Mouse (Mus musculus) neural tube, embryonic 13.5 days (tissue): ENCODE measurements around the gene Sec24b. TPM values are rescaled to one million over a fixed set of nuclear protein-coding genes. Genes with fewer than 3 reads are reported as not detected.

Experiments
- ATAC-seq: fragments of 200-750 bp; cut with Nextera tagmentation; 2 replicates; pipeline ENCODE4 v1.8.0; 2017; ENCODE audit warnings: low read depth, mild to moderate bottlenecking, moderate TSS enrichment, moderate library complexity
- H3K27ac ChIP-seq: fragments of 300-500 bp; sonication (generic); replicated peaks from 2 replicates; pipeline ENCODE4 v1.5.1; 2015; ENCODE audit warnings: moderate library complexity, mild to moderate bottlenecking, inconsistent platforms
- H3K27me3 ChIP-seq: fragments of 300-500 bp; sonication (generic); 2 replicates; pipeline ENCODE4 v1.6.1; 2015; ENCODE audit warnings: mild to moderate bottlenecking, inconsistent platforms
- H3K36me3 ChIP-seq: fragments of 300-500 bp; sonication (generic); 2 replicates; pipeline ENCODE4 v1.6.1; 2015; ENCODE audit warnings: mild to moderate bottlenecking, inconsistent platforms
- H3K4me1 ChIP-seq: fragments of 300-500 bp; sonication (generic); replicated peaks from 2 replicates; pipeline ENCODE4 v1.6.1; 2015; ENCODE audit warnings: inconsistent platforms
- H3K4me2 ChIP-seq: fragments of 300-500 bp; sonication (generic); 2 replicates; pipeline ENCODE4 v1.6.1; 2015; ENCODE audit warnings: inconsistent platforms, mild to moderate bottlenecking, moderate library complexity
- H3K4me3 ChIP-seq: fragments of 300-500 bp; sonication (generic); 2 replicates; pipeline ENCODE4 v1.5.1; 2015; ENCODE audit warnings: mild to moderate bottlenecking, inconsistent platforms
- H3K9ac ChIP-seq: fragments of 300-500 bp; sonication (generic); 2 replicates; pipeline ENCODE4 v1.6.1; 2015; ENCODE audit warnings: moderate library complexity, mild to moderate bottlenecking, inconsistent platforms
- H3K9me3 ChIP-seq: fragments of 300-500 bp; sonication (generic); 2 replicates; pipeline ENCODE4 v1.6.1; 2016; ENCODE audit warnings: inconsistent platforms
- WGBS: fragments of 180-500 bp; shearing (Covaris S2); methylation state at CpG from one replicate; pipeline ENCODE4 v1.1.7; 2015; 5-methylcytosine and 5-hydroxymethylcytosine counted together
- polyA plus RNA-seq: library from polyadenylated mRNA; unstranded; fragments of >200 nt; fragmentation: Nextera tagmentation; extraction: Ambion mirVana; gene quantifications from 2 replicates; pipeline ENCODE4 v1.2.1, GENCODE M21; 2015

Gene Sec24b
- polyA plus RNA-seq, 1 experiment from 2014 or later = 31.4 TPM

DNA sequence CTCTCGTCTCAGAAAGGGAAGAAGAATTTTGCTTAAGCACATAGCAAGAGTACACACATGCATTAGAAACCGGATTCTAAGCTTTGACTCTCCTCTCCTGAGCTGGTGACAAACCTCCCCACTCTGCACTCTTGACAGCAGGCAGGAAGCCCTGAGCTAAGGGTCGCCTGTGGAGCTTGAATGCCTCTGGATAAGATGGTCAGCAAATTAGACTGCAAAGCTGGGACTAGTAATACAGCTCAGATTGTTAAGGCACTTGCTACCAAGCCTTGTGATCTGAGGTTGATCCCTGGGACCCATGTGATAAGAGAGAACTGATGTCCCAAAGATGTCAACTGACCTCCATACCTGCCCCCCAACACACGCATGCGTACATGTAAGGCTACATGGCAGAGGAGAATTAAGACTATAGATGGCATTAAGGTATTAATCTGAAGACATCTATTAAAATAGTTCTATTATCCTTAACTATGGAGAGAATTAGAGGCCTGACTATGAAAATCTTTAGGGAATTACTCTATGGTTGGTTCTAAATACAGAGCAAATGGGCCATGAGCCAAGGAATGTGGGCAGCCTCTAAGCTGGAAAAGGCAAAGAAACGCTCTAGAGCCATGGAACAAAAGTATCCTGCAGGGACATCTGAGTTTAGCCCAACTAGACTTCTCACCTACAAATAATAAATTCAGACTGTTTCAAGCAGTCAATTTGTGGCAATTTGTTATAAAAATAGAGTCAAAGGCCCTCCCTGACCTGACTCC, 8.6 kb downstream of the Sec24b start:
- H3K36me3 ChIP-seq = 0 out of 2 replicates have a peak, but pooled peaks cover 4% of the 10 kb centered on the region
- no peaks in the 10 kb centered on the region for H3K27me3 ChIP-seq
- ATAC-seq = no peak
- no peak overlapping the region for H3K27ac ChIP-seq
- no peak overlapping the region for H3K4me2 ChIP-seq
- WGBS = 77% methylated on average over 6 of the region's 6 CpGs
- no peak overlapping the region for H3K9ac ChIP-seq
- no peaks in the 10 kb centered on the region for H3K9me3 ChIP-seq
- H3K4me1 ChIP-seq = peaks cover 35% of the 10 kb centered on the region
- no peak overlapping the region for H3K4me3 ChIP-seq

DNA sequence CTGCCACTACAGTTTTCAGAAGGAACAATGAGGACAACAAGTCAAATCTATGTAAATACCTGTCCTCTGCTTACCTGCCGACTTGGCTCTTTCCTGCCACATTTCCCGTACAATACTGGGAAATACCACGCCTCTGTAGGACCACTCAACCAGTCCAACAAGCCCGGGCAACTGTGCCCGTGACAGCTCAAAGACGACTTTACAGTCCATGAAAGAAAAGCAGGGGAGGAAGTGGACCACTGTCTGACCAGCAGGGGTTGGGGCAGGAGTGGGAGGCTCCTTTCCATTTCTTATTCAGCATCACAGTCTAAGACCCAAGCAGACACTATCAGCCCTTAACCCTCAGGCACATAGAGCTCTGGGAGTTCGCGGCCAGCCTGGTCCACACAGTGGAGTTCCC, 9.2 kb downstream of the Sec24b start:
- H3K4me3 ChIP-seq = no peak overlapping the region
- no peak overlapping the region for H3K9ac ChIP-seq
- H3K9me3 ChIP-seq = no peaks in the 10 kb centered on the region
- H3K27me3 ChIP-seq = no peaks in the 10 kb centered on the region
- H3K4me2 ChIP-seq = no peak overlapping the region
- no peak for ATAC-seq
- H3K27ac ChIP-seq = no peak overlapping the region
- H3K36me3 ChIP-seq = 0 out of 2 replicates have a peak, but pooled peaks cover 4% of the 10 kb centered on the region
- 81% methylated on average over 8 of the region's 8 CpGs for WGBS
- H3K4me1 ChIP-seq = peaks cover 29% of the 10 kb centered on the region

DNA sequence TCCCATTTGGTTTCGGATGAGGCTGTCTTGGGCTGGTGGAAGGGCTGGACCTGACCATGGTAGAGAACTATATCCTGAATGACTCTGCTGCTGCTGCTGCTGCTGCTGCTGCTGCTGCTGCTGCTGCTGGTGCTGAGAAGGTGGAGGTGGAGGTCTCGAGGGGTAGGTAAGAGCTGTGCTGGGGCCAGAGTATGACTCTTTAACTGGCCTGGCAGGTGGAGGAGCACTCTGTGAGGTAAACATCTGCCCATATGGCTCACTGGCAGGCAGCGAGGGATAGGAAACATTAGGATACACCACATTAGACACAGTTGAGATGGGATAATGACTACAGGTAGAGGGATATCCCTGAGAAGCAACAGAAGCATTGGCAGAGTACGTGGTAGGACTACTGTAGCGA, 20.6 kb downstream of the Sec24b start:
- no peak for ATAC-seq
- Histone ChIP-seq H3K4me1 (no peaks in the 10 kb centered on the region), H3K27me3 (no peaks in the 10 kb centered on the region), H3K27ac (no peak overlapping the region), H3K9me3 (0 out of 2 replicates have a peak, but pooled peaks cover 4% of the 10 kb centered on the region), H3K36me3 (peaks cover 50% of the 10 kb centered on the region), H3K4me3 (no peak overlapping the region), H3K4me2 (no peak overlapping the region), H3K9ac (no peak overlapping the region)
- WGBS = 93% methylated on average over 5 of the region's 5 CpGs

DNA sequence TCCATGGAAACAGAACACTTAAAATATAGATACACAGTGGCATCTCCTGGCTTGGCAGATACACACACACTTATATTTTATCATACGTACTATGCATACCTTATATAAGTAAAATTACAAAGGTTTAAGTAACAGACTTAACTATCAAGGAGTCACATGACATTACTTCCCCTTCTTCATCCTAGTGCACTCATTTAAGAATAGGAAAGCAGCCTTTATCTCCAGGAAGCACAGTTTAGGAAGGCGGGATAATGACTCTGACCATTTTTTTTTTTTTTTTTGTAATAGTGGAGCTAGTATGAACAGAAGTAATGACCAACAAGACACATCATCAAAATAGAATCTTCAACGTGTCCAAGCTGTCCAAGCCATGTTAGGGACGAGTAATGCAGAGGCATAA, 21.3 kb downstream of the Sec24b start:
- no peak overlapping the region for H3K4me2 ChIP-seq
- 94% methylated on average over 4 of the region's 4 CpGs for WGBS
- H3K4me1 ChIP-seq = no peaks in the 10 kb centered on the region
- H3K27me3 ChIP-seq = no peaks in the 10 kb centered on the region
- no peak overlapping the region for H3K27ac ChIP-seq
- H3K36me3 ChIP-seq = peaks cover 57% of the 10 kb centered on the region
- no peak for ATAC-seq
- no peak overlapping the region for H3K9ac ChIP-seq
- 0 out of 2 replicates have a peak, but pooled peaks cover 4% of the 10 kb centered on the region for H3K9me3 ChIP-seq
- no peak overlapping the region for H3K4me3 ChIP-seq

DNA sequence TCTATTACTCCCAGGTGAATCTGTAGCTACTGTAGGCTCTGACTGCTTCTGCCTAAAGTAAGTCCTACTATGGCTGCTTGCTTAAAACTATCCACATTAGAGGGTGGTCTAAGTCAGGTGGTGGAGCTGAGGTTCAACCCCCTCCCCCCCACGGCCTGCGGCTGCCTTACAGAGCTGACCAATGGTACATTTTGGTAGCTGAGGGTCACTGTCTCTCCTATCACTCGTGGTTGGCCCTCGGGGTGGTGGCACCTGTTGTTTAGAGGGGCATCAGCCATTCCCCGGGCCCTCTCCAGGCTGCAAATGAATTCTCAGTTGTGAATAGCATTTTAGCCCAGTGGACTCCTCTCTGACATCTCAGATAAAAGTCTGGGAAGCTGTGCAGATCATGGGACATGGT, 32.6 kb downstream of the Sec24b start:
- no peak overlapping the region for H3K9ac ChIP-seq
- H3K27me3 ChIP-seq = no peaks in the 10 kb centered on the region
- no peak overlapping the region for H3K4me2 ChIP-seq
- peaks cover 73% of the 10 kb centered on the region for H3K36me3 ChIP-seq
- 96% methylated on average over 5 of the region's 5 CpGs for WGBS
- no peak overlapping the region for H3K27ac ChIP-seq
- no peaks in the 10 kb centered on the region for H3K9me3 ChIP-seq
- H3K4me3 ChIP-seq = no peak overlapping the region
- H3K4me1 ChIP-seq = no peaks in the 10 kb centered on the region
- ATAC-seq = no peak

DNA sequence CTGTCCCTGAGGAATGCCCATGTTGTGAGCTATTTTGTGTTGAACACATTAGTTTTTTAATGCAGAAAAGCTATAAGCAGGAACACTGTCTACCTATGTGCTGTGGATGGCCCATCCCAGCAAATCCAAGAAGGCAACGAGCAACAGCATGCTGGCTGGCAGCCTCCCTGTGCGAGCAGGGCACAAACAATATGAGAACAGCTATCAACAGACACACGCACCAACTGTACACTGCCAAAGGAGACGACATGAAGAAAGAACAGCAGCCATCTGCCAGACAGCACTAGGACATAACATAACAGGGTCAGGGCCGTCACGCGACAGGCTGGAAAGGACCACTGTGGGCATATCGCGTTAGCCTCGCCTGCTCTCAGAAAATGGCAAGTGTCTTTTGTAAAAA, 35.2 kb downstream of the Sec24b start:
- H3K4me3 ChIP-seq = no peak overlapping the region
- WGBS = 83% methylated on average over 10 of the region's 10 CpGs
- H3K36me3 ChIP-seq = peaks cover 60% of the 10 kb centered on the region
- H3K9me3 ChIP-seq = no peaks in the 10 kb centered on the region
- no peak for ATAC-seq
- H3K9ac ChIP-seq = no peak overlapping the region
- no peaks in the 10 kb centered on the region for H3K4me1 ChIP-seq
- no peak overlapping the region for H3K27ac ChIP-seq
- H3K4me2 ChIP-seq = no peak overlapping the region
- no peaks in the 10 kb centered on the region for H3K27me3 ChIP-seq

DNA sequence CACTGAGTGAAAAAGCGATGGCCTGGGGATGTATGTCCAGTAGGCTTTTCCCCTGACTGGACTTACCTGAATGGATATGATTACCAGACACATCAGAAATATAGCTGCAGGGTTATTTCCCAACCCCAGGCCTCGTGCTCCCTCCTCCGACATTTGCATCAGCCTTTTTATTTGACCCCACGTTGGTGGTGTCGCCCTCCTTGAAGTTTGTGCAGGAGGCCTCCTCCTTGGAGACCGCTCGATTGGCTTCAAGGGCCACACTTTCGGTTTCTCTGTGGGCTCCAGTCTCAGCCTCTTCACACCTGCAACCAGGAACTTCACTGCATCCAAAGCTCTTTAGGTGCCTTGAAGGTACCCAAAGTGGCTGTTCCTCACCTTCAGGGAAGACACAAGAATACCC, 35.8 kb downstream of the Sec24b start:
- Histone ChIP-seq H3K4me2 (no peak overlapping the region), H3K36me3 (peaks cover 54% of the 10 kb centered on the region)

DNA sequence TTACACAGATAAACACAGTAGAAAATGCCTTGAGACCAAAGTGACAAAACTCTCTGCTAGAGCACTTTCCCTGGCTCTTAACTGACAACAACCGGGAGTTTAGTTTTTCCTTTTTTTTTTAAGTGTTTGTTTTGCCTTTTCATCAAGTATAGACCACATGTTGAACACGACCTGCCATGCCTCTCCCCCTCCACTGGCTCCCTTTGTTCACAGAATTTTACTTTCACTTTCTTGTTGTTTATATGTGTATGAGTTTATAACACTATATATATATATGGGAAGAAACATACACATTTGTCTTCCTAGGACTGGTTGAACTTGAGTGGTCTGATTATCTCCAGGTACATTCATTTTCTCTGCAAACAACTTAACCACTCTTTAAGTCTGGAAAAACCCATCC, 48.4 kb downstream of the Sec24b start:
- H3K4me2 ChIP-seq = no peak overlapping the region
- no peak overlapping the region for H3K4me3 ChIP-seq
- 88% methylated on average over 2 of the region's 2 CpGs for WGBS
- H3K27ac ChIP-seq = no peak overlapping the region
- ATAC-seq = no peak
- H3K27me3 ChIP-seq = no peaks in the 10 kb centered on the region
- H3K36me3 ChIP-seq = peaks cover 30% of the 10 kb centered on the region
- no peak overlapping the region for H3K9ac ChIP-seq
- no peaks in the 10 kb centered on the region for H3K9me3 ChIP-seq
- no peaks in the 10 kb centered on the region for H3K4me1 ChIP-seq

More for the DNA sequence above, 35.8 kb downstream of the Sec24b start:
- Histone ChIP-seq H3K4me1 (no peaks in the 10 kb centered on the region), H3K27me3 (no peaks in the 10 kb centered on the region), H3K4me3 (no peak overlapping the region), H3K27ac (no peak overlapping the region), H3K9me3 (no peaks in the 10 kb centered on the region), H3K9ac (no peak overlapping the region)
- no peak for ATAC-seq
- 92% methylated on average over 8 of the region's 8 CpGs for WGBS

DNA sequence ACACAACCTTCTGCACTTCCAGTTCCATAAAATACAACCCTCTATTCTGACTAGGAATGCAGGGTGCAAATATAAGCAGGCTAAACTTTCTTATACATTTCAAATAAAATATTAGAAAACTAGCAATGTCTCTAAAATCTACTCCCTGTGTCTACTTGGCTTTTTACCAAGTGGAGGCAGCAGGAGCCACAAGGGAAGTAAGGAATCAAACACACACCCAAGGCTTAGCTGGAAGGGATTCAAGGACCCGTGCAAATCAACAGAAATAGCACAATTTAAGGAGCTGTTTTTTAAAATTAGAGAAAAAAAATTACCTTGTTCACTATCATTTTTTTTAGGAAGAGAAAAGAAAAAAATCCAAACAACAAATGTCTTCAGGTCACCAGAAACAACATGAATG, 50.1 kb downstream of the Sec24b start:
- Histone ChIP-seq H3K9me3 (no peaks in the 10 kb centered on the region), H3K36me3 (peaks cover 41% of the 10 kb centered on the region), H3K4me2 (no peak overlapping the region), H3K4me3 (no peak overlapping the region), H3K4me1 (no peaks in the 10 kb centered on the region), H3K9ac (no peak overlapping the region), H3K27ac (no peak overlapping the region), H3K27me3 (no peaks in the 10 kb centered on the region)
- ATAC-seq = no peak
- WGBS = 92% methylated on average over 1 of the region's 1 CpGs

DNA sequence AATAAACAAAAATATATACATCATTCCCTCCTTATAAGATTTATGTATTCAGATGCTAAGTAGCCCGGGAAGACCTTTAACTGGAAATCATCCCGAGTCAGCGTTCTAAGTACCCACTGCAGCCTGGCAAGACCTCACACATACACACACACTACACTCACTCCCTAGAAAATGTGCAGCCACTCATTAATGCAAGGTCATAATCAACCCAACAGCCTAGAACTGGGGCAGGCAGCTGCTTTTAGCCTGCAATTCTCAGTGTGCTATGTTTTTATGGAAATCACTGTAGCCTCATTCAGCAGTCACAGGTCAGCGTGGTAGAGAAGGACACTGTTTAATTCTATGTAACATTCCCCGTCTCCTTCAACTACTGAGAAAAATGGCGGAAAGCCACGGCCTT, 55.2 kb downstream of the Sec24b start:
- 92% methylated on average over 7 of the region's 7 CpGs for WGBS
- H3K27ac ChIP-seq = no peak overlapping the region
- H3K4me2 ChIP-seq = no peak overlapping the region
- no peaks in the 10 kb centered on the region for H3K9me3 ChIP-seq
- no peak for ATAC-seq
- no peak overlapping the region for H3K4me3 ChIP-seq
- H3K4me1 ChIP-seq = no peaks in the 10 kb centered on the region
- H3K36me3 ChIP-seq = peaks cover 76% of the 10 kb centered on the region
- H3K9ac ChIP-seq = no peak overlapping the region
- no peaks in the 10 kb centered on the region for H3K27me3 ChIP-seq

DNA sequence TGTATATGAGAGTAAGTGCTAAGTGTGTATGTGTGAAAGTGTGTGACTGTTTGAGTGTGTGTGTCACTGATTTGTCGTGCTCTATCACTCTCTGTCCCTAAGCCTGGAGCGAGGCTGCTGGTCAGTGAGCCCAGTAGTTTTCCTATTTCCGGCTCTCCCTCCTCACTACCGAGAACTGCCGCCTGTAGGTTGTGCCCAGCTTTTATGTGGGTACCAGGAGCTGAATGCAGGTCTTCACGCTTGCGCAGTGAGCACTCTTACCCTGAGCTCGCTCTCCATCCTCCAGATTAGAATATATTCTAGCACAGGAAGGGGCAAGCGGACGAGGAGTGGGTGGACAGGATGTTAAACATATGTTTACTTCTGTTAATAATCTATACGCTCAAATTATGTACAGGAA, 60.4 kb downstream of the Sec24b start:
- no peak overlapping the region for H3K4me2 ChIP-seq
- WGBS = 94% methylated on average over 11 of the region's 11 CpGs
- H3K4me1 ChIP-seq = no peaks in the 10 kb centered on the region
- no peak overlapping the region for H3K4me3 ChIP-seq
- H3K36me3 ChIP-seq = peaks cover 90% of the 10 kb centered on the region
- ATAC-seq = no peak
- H3K27ac ChIP-seq = no peak overlapping the region
- H3K9ac ChIP-seq = no peak overlapping the region
- no peaks in the 10 kb centered on the region for H3K9me3 ChIP-seq
- no peaks in the 10 kb centered on the region for H3K27me3 ChIP-seq

DNA sequence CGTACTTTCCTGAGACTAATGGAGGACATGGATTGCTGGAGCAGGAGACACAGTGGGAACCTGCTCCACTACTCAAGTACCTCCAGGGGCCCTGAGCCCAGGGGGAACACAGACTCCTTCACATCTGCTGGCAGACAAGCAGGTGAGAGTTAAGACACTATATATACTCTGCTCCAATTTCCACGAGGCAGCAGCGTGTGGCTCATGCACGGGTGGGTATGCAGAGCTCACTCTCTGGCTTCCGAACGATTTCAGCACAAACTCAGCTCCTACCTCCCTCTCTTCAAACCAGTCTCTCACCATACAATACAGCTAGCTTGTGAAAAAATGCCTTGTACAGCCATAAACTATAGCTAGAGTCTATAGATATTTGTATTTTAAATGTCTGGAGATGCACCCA, 62.8 kb downstream of the Sec24b start:
- peaks cover 91% of the 10 kb centered on the region for H3K36me3 ChIP-seq
- H3K9me3 ChIP-seq = no peaks in the 10 kb centered on the region
- no peaks in the 10 kb centered on the region for H3K27me3 ChIP-seq
- no peak overlapping the region for H3K9ac ChIP-seq
- no peak overlapping the region for H3K4me2 ChIP-seq
- H3K4me3 ChIP-seq = no peak overlapping the region
- no peak overlapping the region for H3K27ac ChIP-seq
- H3K4me1 ChIP-seq = no peaks in the 10 kb centered on the region
- ATAC-seq = no peak
- 94% methylated on average over 6 of the region's 6 CpGs for WGBS

DNA sequence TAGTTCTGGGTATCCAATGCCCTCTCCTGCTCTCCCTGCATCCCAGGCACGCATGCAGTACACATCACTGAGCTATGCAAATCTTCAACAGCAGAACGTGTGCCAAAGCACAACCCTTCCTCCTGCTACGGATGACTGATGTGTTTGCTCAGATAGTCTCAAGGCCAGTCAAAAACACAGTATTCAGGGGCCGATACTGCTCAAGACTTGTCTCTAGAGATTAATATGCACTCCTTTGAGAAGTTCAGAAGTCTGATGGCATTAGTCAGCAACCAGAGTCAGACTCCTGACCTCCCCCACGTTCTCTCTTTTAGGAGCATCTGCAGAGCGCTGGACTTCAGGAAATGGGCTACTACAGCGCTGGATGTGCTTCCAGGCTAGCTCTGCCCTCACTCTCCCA, 63.4 kb downstream of the Sec24b start:
- no peak overlapping the region for H3K27ac ChIP-seq
- H3K36me3 ChIP-seq = peaks cover 93% of the 10 kb centered on the region
- no peak overlapping the region for H3K4me2 ChIP-seq
- WGBS = 92% methylated on average over 7 of the region's 7 CpGs
- H3K4me1 ChIP-seq = no peaks in the 10 kb centered on the region
- H3K4me3 ChIP-seq = no peak overlapping the region
- ATAC-seq = no peak
- H3K9ac ChIP-seq = no peak overlapping the region
- no peaks in the 10 kb centered on the region for H3K27me3 ChIP-seq
- no peaks in the 10 kb centered on the region for H3K9me3 ChIP-seq
